Mouse (Mus musculus): ENCODE measurements around the gene Wnt16. TPM values are rescaled to one million over a fixed set of nuclear protein-coding genes. Genes with fewer than 3 reads are reported as not detected.

Gene Wnt16
- total and polyA plus RNA-seq, 3 experiments = not detected

- Histone ChIP-seq H3K27me3 (ENCODE audit: control insufficient read depth in 1 of 2, insufficient read depth in 2 of 2, low read length in 2 of 2) (peaks cover 0 to 3% of the 10 kb centered on the region in 2 experiments; a peak in 2 of 4 replicates), H3K36me3 (ENCODE audit: control insufficient read depth in 1 of 2, insufficient read depth in 2 of 2, low read length in 2 of 2) (no peaks in the 10 kb centered on the region), H3K4me3 (ENCODE audit: control insufficient read depth in 1 of 2, insufficient read depth in 1 of 2, low read depth in 2 of 2, low read length in 2 of 2) (no peak overlapping the region), H3K9ac (ENCODE audit: control insufficient read depth, low read depth, low read length, poor library complexity, severe bottlenecking) (no peak overlapping the region), H3K9me3 (replicated peaks; ENCODE audit: insufficient read depth, low read length) (no peaks in the 10 kb centered on the region), H3K27ac (ENCODE audit: control insufficient read depth, low read depth, low read length) (no peak overlapping the region), H3K4me1 (ENCODE audit: control insufficient read depth in 1 of 2, insufficient read depth in 2 of 2, low read length in 2 of 2) (no peaks in the 10 kb centered on the region), H3K79me2 (ENCODE audit: control insufficient read depth, insufficient read depth, low read length, poor library complexity) (no peaks in the 10 kb centered on the region)
- TF ChIP-seq GATA1 (IDR thresholded peaks at IDR 0.05; ENCODE audit: low read depth, low read length) = no peak
- DNase-seq (ENCODE audit: low read depth, low spot score) = no peak
These were observed 7.7 kb upstream of the Wnt16 start for GRCm38 (mm10) chr6:22280217-22280861.

DNA sequence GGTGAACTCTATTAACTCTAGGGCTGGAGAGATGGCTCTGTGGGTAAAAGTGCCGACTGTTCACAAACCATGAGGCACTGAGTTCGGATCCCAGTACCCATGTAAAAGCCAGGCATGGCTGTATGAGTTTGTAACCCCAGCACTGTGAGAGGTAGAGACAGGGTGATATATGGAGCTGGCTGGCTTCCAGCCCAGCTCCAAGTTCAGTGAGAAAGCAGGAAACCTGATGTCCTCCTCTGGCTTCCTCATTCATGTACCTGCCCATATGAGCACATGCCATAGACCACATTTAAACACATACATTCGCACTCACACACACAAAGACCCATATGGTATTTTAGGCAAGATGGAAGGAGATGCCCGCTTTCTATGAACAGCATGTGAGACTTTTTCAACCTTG lies 5.6 kb upstream of the Wnt16 start:
- Histone ChIP-seq H3K36me3 (ENCODE audit: control insufficient read depth in 1 of 2, insufficient read depth in 2 of 2, low read length in 2 of 2) (no peaks in the 10 kb centered on the region), H3K4me3 (ENCODE audit: control insufficient read depth in 1 of 2, insufficient read depth in 1 of 2, low read depth in 2 of 2, low read length in 2 of 2) (no peak overlapping the region), H3K4me1 (ENCODE audit: control insufficient read depth in 1 of 2, insufficient read depth in 2 of 2, low read length in 2 of 2) (no peaks in the 10 kb centered on the region), H3K27ac (ENCODE audit: control insufficient read depth, low read depth, low read length) (no peak overlapping the region), H3K9ac (ENCODE audit: control insufficient read depth, low read depth, low read length, poor library complexity, severe bottlenecking) (no peak overlapping the region), H3K27me3 (ENCODE audit: control insufficient read depth in 1 of 2, insufficient read depth in 2 of 2, low read length in 2 of 2) (peaks cover 0 to 2% of the 10 kb centered on the region in 2 experiments; a peak in 2 of 4 replicates), H3K79me2 (ENCODE audit: control insufficient read depth, insufficient read depth, low read length, poor library complexity) (no peaks in the 10 kb centered on the region), H3K9me3 (replicated peaks; ENCODE audit: insufficient read depth, low read length) (no peaks in the 10 kb centered on the region)
- TF ChIP-seq EP300 (IDR thresholded peaks at IDR 0.05; ENCODE audit: low read depth in 1 of 2, low read length in 2 of 2) (no peak), ZC3H11A (IDR thresholded peaks at IDR 0.05; ENCODE audit: low read depth, low read length) (no peak), CHD1 (IDR thresholded peaks at IDR 0.05; ENCODE audit: low read depth, low read length) (no peak), CHD2 (IDR thresholded peaks at IDR 0.05; ENCODE audit: low read length) (no peak), RAD21 (IDR thresholded peaks at IDR 0.05; ENCODE audit: low read depth, low read length) (no peak), NELFE (IDR thresholded peaks at IDR 0.05; ENCODE audit: low read depth, low read length) (no peak), MAZ (IDR thresholded peaks at IDR 0.05; ENCODE audit: low read depth, low read length) (no peak), RCOR1 (IDR thresholded peaks at IDR 0.05; ENCODE audit: low read depth, low read length) (no peak)
- no peak for DNase-seq (ENCODE audit: low read depth, low spot score)

- no peaks in the 10 kb centered on the region for H3K9me3 ChIP-seq (replicated peaks; ENCODE audit: insufficient read depth, low read length)
- no peaks in the 10 kb centered on the region for H3K79me2 ChIP-seq (ENCODE audit: control insufficient read depth, insufficient read depth, low read length, poor library complexity)
- H3K4me1 ChIP-seq (ENCODE audit: control insufficient read depth in 1 of 2, insufficient read depth in 2 of 2, low read length in 2 of 2) = no peaks in the 10 kb centered on the region
- no peaks in the 10 kb centered on the region for H3K36me3 ChIP-seq (ENCODE audit: control insufficient read depth in 1 of 2, insufficient read depth in 2 of 2, low read length in 2 of 2)
- no peak overlapping the region for H3K9ac ChIP-seq (ENCODE audit: control insufficient read depth, low read depth, low read length, poor library complexity, severe bottlenecking)
- H3K27ac ChIP-seq (ENCODE audit: control insufficient read depth, low read depth, low read length) = no peak overlapping the region
- DNase-seq (ENCODE audit: low read depth, low spot score) = no peak
- TF ChIP-seq MAZ (IDR thresholded peaks at IDR 0.05; ENCODE audit: low read depth, low read length) = no peak
- TF ChIP-seq GATA1 (IDR thresholded peaks at IDR 0.05; ENCODE audit: low read depth, low read length) = no peak
- TF ChIP-seq SMC3 (IDR thresholded peaks at IDR 0.05; ENCODE audit: low read depth, low read length) = no peak
- no peak overlapping the region for H3K4me3 ChIP-seq (ENCODE audit: control insufficient read depth in 1 of 2, insufficient read depth in 1 of 2, low read depth in 2 of 2, low read length in 2 of 2)
- peaks cover 2% of the 10 kb centered on the region in 2 experiments; a peak in 2 of 4 replicates for H3K27me3 ChIP-seq (ENCODE audit: control insufficient read depth in 1 of 2, insufficient read depth in 2 of 2, low read length in 2 of 2)
These were observed 872 bp downstream of the Wnt16 start for GRCm38 (mm10) chr6:22288737-22289460.
